Comparison of ENCODE assay signal across 15 mouse cellular contexts in genomic region chr4:129416478-129416877, GRCm38 (mm10). TPM values are rescaled to one million over a fixed set of nuclear protein-coding genes. Genes with fewer than 3 reads are reported as not detected.
DNase-seq lines count a peak whose midpoint lies in the region; ATAC-seq and TF ChIP-seq lines count a peak whose summit lies in the region.
"Had no signal": no experiment of that assay in that cellular context is flagged by ENCODE, and none has a peak within 500 bp of the region (broad histone marks: within the 10 kb centered on the region; RNA-seq: fewer than 3 reads in every experiment).

No protein-coding gene starts in this region.

- 11% methylated on average over 5 of the region's 5 CpGs for WGBS in liver, embryonic 13.5 days (ENCODE audit: insufficient replicate concordance)
- 91% methylated on average over 5 of the region's 5 CpGs for WGBS in thymus, adult 2 months

- peaks cover 39% of the 10 kb centered on the region for H3K4me1 ChIP-seq in liver, embryonic 13.5 days (replicated peaks)
- no peaks in the 10 kb centered on the region for H3K4me1 ChIP-seq in thymus, adult 2 months (replicated peaks; ENCODE audit: control insufficient read depth, insufficient read depth, low read length)
- H3K4me1 ChIP-seq: hindbrain, embryonic 15.5 days; kidney, embryonic 15.5 days had no signal

- peak; percentile 58 for DNase-seq in urinary bladder, postnatal 14 days (ENCODE audit: low spot score)
- no peak for DNase-seq in urinary bladder, postnatal 4 days (ENCODE audit: low spot score in 2 of 2)
- DNase-seq in c-Kit-positive CD71-positive TER-119-negative erythroid progenitor cells, embryonic 14.5 days (ENCODE audit: low read depth): peak; percentile 48
- DNase-seq in liver, embryonic 13.5 days: peak; percentile 61
- no peak for DNase-seq in thymus, adult 2 months
- no peak for DNase-seq in lung, postnatal 36 days
- DNase-seq in cerebellum, postnatal 14 days: no peak
- DNase-seq: adrenal gland, postnatal 25 days; gastrocnemius, postnatal 36 days had no signal

- no peak overlapping the region for H3K9ac ChIP-seq in liver, embryonic 13.5 days
- H3K9ac ChIP-seq: heart, embryonic 15.5 days; hindbrain, embryonic 15.5 days; kidney, embryonic 15.5 days had no signal

- no peak for TF ChIP-seq POLR2A in thymus, adult 2 months (IDR thresholded peaks at IDR 0.05; ENCODE audit: control insufficient read depth, extremely low read depth, insufficient read depth, low read length, poor library complexity)

- H3K27ac ChIP-seq in liver, embryonic 13.5 days: peak overlapping the region; percentile 79
- no peak overlapping the region for H3K27ac ChIP-seq in thymus, adult 2 months (ENCODE audit: control insufficient read depth, insufficient read depth, low read length)
- H3K27ac ChIP-seq: heart, embryonic 15.5 days; hindbrain, embryonic 15.5 days; kidney, embryonic 15.5 days had no signal

- H3K9me3 ChIP-seq in liver, embryonic 13.5 days (replicated peaks): 0 out of 2 replicates have a peak, but pooled peaks cover 5% of the 10 kb centered on the region
- H3K9me3 ChIP-seq: heart, embryonic 15.5 days; hindbrain, embryonic 15.5 days; kidney, embryonic 15.5 days had no signal

- no peaks in the 10 kb centered on the region for H3K36me3 ChIP-seq in liver, embryonic 13.5 days
- H3K36me3 ChIP-seq in thymus, adult 2 months (ENCODE audit: control insufficient read depth, insufficient read depth, low read length): no peaks in the 10 kb centered on the region
- H3K36me3 ChIP-seq: heart, embryonic 15.5 days; hindbrain, embryonic 15.5 days; kidney, embryonic 15.5 days had no signal

- H3K27me3 ChIP-seq in liver, embryonic 13.5 days: no peaks in the 10 kb centered on the region
- H3K27me3 ChIP-seq in thymus, adult 2 months (ENCODE audit: control insufficient read depth, insufficient read depth, low read length): no peaks in the 10 kb centered on the region
- H3K27me3 ChIP-seq: heart, embryonic 15.5 days; hindbrain, embryonic 15.5 days; kidney, embryonic 15.5 days; megakaryocyte, embryonic 14.5 days had no signal

- H3K4me3 ChIP-seq in liver, embryonic 13.5 days (replicated peaks): no peak overlapping the region
- H3K4me3 ChIP-seq in thymus, adult 2 months (ENCODE audit: control insufficient read depth, insufficient read depth, low read length): no peak overlapping the region
- H3K4me3 ChIP-seq: heart, embryonic 15.5 days; hindbrain, embryonic 15.5 days; kidney, embryonic 15.5 days; megakaryocyte, embryonic 14.5 days had no signal

- no peak for TF ChIP-seq CTCF in thymus, adult 2 months (IDR thresholded peaks at IDR 0.05; ENCODE audit: borderline replicate concordance, control insufficient read depth, extremely low read depth, insufficient read depth, low read length, poor library complexity)

- H3K4me2 ChIP-seq in liver, embryonic 13.5 days: peak overlapping the region; percentile 22; the same call in 1 of the 2 replicates
- H3K4me2 ChIP-seq: heart, embryonic 15.5 days; hindbrain, embryonic 15.5 days; kidney, embryonic 15.5 days had no signal

- ATAC-seq in liver, embryonic 13.5 days (ENCODE audit: low read depth): peak; percentile 90

RNA-seq across cellular contexts. Expression of gene Zbtb8b, which starts 24.2 kb away (rescaled TPM):
- polyA plus RNA-seq in liver, embryonic 13.5 days (2015; fragmentation: Nextera tagmentation; extraction: Ambion mirVana): 0.96 and 1.6 TPM in 2 replicates
- 0.20 and 0.36 TPM in 2 replicates for polyA plus RNA-seq in thymus, adult 2 months (2012; rRNA removed)
- polyA plus RNA-seq: liver, adult 2 months; spleen, adult 2 months had no signal

RNA-seq across cellular contexts. Expression of gene Zbtb8a, which starts 38.6 kb away (rescaled TPM):
- 2.4 and 2.7 TPM in 2 replicates for polyA plus RNA-seq in liver, embryonic 13.5 days (2015; fragmentation: Nextera tagmentation; extraction: Ambion mirVana)
- 3.3 and 3.6 TPM in 2 replicates for polyA plus RNA-seq in thymus, adult 2 months (2012; rRNA removed)

RNA-seq across cellular contexts. Expression of gene Bsdc1, which starts 44.9 kb away (rescaled TPM):
- polyA plus RNA-seq in liver, embryonic 13.5 days (2015; fragmentation: Nextera tagmentation; extraction: Ambion mirVana): 48.7 and 49.9 TPM in 2 replicates
- 21.5 and 27.1 TPM in 2 replicates for polyA plus RNA-seq in thymus, adult 2 months (2012; rRNA removed)

Comparison
In these comparisons a context has a peak if more than half of its experiments do, and no peak if none do; other contexts are left out.
1. DNase-seq: peak in urinary bladder, postnatal 14 days (single experiment), c-Kit-positive CD71-positive TER-119-negative erythroid progenitor cells, embryonic 14.5 days (single experiment) and liver, embryonic 13.5 days (single experiment); none in urinary bladder, postnatal 4 days (0 of 2), thymus, adult 2 months (single experiment), lung, postnatal 36 days (single experiment) and cerebellum, postnatal 14 days (0 of 2).